Mouse (Mus musculus) left cerebral cortex, postnatal 4 days (tissue): ENCODE data around the gene Syt7. TPM values are rescaled to one million over a fixed set of nuclear protein-coding genes. Genes with fewer than 3 reads are reported as not detected.

ENCODE experiments used
- total RNA-seq, 2 experiments: library from RNA; stranded (reverse); gene quantifications; 2 replicates each; pipeline ENCODE4 v1.2.3; 2021

The Syt7 gene
- total RNA-seq, 2 experiments from 2014 or later: 209 to 213 TPM

Other genes starting within 250 kb of the Syt7 start
- 100 to 1,000 TPM; 149 to 158 TPM for gene Fads1, start 206.2 kb upstream of the Syt7 start, total RNA-seq
- 100 to 1,000 TPM; 105 to 114 TPM for gene Tmem258, start 185.1 kb upstream of the Syt7 start, total RNA-seq
- 10 to 100 TPM; 11.7 to 11.9 TPM for gene Fen1, start 184.9 kb upstream of the Syt7 start, total RNA-seq
- gene Myrf, start 148.3 kb upstream of the Syt7 start, total RNA-seq: 1 to 10 TPM; 1.6 to 1.8 TPM
- 10 to 100 TPM; 44.1 to 44.6 TPM for gene Dagla, start 84.2 kb upstream of the Syt7 start, total RNA-seq
- gene Lrrc10b, start 68.4 kb downstream of the Syt7 start, total RNA-seq: 1 to 10 TPM; 3.7 to 5.0 TPM
- 1 to 10 TPM in 1 of 2 experiments, under 1 TPM in 1; 0.87 to 1.9 TPM for gene Ppp1r32, start 93.8 kb downstream of the Syt7 start, total RNA-seq
- gene Cpsf7, start 136.2 kb downstream of the Syt7 start, total RNA-seq: 10 to 100 TPM; 86.5 to 90.9 TPM
- gene Sdhaf2, start 137.1 kb downstream of the Syt7 start, total RNA-seq: 10 to 100 TPM; 40.8 to 42.5 TPM
- gene Tmem216, start 167.1 kb downstream of the Syt7 start, total RNA-seq: 10 to 100 TPM; 15.4 to 17.8 TPM
- gene Cyb561a3, start 188.1 kb downstream of the Syt7 start, total RNA-seq: 10 to 100 TPM; 14.7 to 17.2 TPM
- 10 to 100 TPM; 14.2 to 17.0 TPM for gene Tmem138, start 188.3 kb downstream of the Syt7 start, total RNA-seq
- 100 to 1,000 TPM; 249 TPM for gene Ddb1, start 216.2 kb downstream of the Syt7 start, total RNA-seq
- 10 to 100 TPM; 25.5 to 29.9 TPM for gene Tkfc, start 216.6 kb downstream of the Syt7 start, total RNA-seq
- gene Vwce, start 245.1 kb downstream of the Syt7 start, total RNA-seq: 1 to 10 TPM; 1.3 to 1.8 TPM